Mouse (Mus musculus) bone marrow macrophage, adult 2 months (primary cell): ENCODE measurements around the gene Urb2.

Source experiments
- CTCF ChIP-seq: IDR thresholded peaks from 2 replicates; pipeline ENCODE4 v1.5.1; 2012; ENCODE audit warnings: low read depth, mild to moderate bottlenecking, low read length, moderate library complexity
- POLR2A ChIP-seq: IDR thresholded peaks from 2 replicates; pipeline ENCODE4 v1.6.1; 2012; ENCODE audit warnings: mild to moderate bottlenecking, low read depth, low read length, borderline replicate concordance

- TF ChIP-seq POLR2A (no peak), CTCF (no peak)
These were observed 21.7 kb upstream of the Urb2 start for GRCm38 (mm10) chr8:123999568-123999967.
